Mouse (Mus musculus) ES-Bruce4 (cell line): Measurements from ENCODE around the gene Rora.

Source experiments
- CTCF ChIP-seq: IDR thresholded peaks from one replicate; pipeline ENCODE4 v1.8.1; 2011; ENCODE audit warnings: low read depth, low read length
- EP300 ChIP-seq: IDR thresholded peaks from 2 replicates; pipeline ENCODE4 v1.6.1; 2011; ENCODE audit warnings: low read depth, low read length; ENCODE audit not compliant: insufficient read depth
- POLR2A ChIP-seq: IDR thresholded peaks from one replicate; pipeline ENCODE4 v1.8.1; 2011; ENCODE audit warnings: low read length; ENCODE audit not compliant: insufficient read depth

GRCm38 (mm10) chr9:68783246-68783645 lies 129.7 kb downstream of the Rora start:
- TF ChIP-seq POLR2A, result no peak
- TF ChIP-seq CTCF, result no peak
- TF ChIP-seq EP300, result no peak
